Mouse (Mus musculus) granulocyte monocyte progenitor cell, adult 5-6 weeks (primary cell): Measurements from ENCODE around the gene Atp5k. TPM values are rescaled to one million over a fixed set of nuclear protein-coding genes. Genes with fewer than 3 reads are reported as not detected.

Experiments used
- ATAC-seq: replicated peaks from 2 replicates; pipeline ENCODE4 v1.8.0; 2016; ENCODE audit warnings: mild to moderate bottlenecking, moderate TSS enrichment, inconsistent platforms; ENCODE audit not compliant: poor library complexity, severe bottlenecking
- total RNA-seq, 2 experiments: library from RNA; stranded (forward) in 1 of 2; stranded (reverse) in 1 of 2; fragments of 200-712, 200-1000 nt in 1 of 2; fragments of >200 nt in 1 of 2; fragmentation: Nextera tagmentation in 1 of 2; gene quantifications; 2 replicates each; pipeline ENCODE4 v1.2.3; 2014 to 2017

Atp5k gene
- total RNA-seq, 2 experiments from 2014 or later = 258 to 336 TPM

DNA sequence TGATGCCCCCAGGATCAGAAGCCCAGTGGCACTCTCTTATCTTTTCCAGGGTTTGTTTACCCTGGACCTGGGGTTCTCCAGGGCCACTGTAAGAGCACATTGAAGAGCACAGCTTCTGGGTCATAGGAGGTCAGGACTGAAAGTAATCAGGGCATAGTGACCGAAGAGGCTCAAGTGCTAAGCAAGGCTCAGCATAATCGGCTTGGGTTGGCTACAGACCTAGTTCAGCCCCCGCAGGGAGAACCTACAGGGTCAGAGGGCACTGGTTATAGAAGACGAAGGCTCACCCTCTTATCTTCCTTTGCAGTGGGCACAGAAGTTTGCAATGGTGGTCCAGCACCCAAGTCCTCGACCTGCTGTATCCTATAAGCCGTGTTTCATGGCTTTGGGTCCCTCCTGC lies 3.1 kb downstream of the Atp5k start:
- no peak for ATAC-seq

DNA sequence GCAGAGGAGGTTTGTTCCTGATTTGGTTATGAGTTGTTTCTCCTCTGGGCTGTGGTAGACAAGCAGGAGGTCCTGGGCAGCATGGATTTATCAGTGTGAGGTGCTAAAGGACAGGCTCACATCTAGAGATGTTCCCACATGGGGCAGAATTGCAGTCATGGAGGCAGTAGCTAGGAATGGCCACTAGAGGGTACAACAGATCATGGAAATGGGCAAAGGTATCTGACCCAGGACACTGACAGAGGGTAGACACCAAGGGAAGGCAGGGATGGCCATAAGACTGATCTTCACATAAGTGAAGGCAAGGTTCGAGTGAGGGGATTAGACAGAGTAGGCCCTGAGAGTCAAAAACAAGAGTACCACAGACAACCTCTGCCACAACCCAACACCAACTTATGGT lies 7.1 kb downstream of the Atp5k start:
- peak; percentile 93 for ATAC-seq

DNA sequence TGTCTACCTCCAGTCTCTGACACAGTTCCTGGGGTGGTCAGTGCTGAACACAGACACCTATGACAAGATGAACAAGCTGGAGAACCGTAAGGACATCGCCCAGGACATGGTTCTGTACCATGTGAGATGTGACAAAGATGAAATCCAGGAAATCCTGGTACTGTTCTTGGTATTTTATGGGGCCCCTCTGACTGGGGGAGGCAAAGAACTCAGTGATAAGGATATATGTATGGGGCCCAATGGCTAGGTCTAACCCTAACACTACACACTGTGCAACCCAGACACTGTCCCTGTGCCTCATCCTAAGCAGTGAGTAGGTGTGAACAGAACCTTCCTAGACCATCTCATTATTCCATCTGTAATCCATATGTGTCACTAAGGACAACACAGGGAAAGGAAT lies 10.8 kb downstream of the Atp5k start:
- ATAC-seq = no peak

DNA sequence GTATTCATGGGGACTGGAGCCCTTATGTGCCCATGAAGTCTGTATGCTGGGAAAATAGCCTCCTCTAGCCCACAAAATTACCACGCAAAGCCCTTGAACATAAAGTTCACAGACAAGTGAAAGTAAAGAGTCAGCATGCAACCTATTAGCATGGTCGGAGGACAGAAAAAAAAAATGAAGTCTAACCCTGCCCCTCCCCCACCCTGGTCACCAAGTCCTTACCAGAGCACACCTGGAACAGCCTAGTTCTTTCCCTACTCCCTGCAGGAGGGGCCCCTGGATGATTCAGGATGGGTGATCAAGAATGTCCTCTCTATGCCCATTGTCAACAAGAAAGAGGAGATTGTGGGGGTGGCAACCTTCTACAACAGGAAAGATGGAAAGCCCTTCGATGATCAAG lies 11.5 kb downstream of the Atp5k start:
- no peak for ATAC-seq

DNA sequence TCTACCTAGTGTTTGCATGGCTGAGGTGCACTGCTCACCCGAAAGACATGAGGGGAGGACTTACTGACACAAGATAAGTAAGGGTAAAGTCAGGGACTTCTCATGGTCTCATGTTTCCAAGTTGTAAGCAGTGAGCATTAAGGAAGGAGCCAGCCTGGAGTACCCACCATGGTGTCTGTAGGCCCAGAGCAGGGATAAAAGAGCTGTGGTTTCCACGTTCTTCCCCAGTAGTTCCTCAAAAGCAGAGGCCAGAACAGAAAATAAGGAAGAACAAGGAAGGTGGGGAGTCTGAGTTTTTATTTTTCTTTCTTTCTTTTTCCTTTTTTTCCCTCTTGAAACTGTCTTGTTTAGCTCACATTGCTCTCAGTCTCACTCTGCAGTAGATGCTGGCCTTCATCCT lies 19.5 kb downstream of the Atp5k start:
- peak; percentile 87 for ATAC-seq

DNA sequence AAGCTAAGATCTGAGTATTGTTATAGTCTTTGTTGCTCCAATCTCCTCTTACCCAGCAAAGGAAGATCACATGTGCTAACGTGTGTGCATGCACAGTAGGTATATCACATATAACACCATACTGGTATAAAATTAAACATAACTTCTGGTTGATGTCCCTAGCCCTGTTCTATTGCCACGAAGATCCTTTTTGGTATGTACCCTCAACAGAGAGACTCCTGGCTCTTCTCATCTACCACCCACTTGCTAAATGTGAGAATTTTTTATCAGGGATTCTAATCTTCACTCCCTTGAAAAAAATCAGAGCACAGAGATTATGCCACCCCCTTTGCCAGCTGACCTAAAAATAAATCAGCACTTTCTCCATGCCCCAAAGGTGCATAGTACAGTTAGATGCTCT lies 27.3 kb downstream of the Atp5k start:
- no peak for ATAC-seq

DNA sequence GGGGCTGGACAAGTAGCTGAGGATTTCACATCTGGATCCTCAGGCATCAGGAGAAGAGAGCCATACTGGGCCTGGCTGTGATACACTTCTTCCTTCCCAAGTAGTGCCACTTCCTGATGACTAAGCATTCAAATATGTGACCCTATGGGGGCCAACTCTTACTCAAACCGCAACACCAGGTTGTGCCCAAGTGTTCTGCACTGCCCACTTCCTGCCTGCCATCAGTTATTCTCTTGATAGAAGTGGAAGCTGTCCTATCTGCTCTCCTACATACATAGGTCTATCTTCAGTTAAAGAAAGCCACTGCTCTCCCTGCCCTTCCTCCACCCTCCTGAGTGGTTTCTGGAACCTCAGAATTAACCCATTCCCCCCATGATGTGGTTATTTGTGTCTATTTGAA lies 28.8 kb downstream of the Atp5k start:
- peak; percentile 94 for ATAC-seq

DNA sequence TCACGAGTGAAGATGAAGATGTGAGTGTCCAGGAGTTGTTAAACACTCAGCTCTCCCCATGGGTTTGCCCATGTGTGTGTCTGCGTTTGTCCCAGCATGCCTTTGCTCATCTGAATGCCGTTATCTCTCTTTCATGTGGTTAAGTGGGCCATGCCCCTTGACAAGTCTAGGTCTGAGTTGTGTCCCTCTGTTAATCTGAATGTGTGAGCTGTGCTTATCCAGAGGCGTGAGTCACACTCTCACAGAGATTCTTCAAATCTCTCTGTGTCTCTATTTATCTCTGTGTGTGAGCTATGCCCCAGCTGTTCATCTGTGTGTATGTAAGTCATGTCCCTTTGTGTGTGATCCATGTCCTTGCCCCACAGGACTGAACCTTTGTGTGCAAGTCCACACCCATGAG lies 30.8 kb downstream of the Atp5k start:
- no peak for ATAC-seq

DNA sequence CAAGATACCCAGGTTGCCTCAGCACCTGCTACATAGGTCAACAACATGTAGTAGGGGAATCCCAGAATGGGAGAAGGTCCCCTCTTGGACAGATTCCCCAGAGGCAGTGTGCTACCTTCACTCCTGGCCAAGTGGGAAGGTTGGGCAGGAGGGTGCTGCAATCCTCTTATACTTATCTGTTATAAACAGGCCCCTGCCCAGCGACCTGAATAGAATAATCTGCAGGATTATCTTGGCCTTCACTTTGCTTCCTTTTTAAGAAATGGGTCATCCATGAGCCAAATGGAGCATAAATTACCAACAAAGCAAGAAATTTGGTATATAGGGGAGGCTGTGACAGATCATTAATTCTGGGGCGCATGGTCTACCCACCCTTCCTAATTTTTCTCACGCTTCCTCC lies 44.5 kb downstream of the Atp5k start:
- no peak for ATAC-seq

DNA sequence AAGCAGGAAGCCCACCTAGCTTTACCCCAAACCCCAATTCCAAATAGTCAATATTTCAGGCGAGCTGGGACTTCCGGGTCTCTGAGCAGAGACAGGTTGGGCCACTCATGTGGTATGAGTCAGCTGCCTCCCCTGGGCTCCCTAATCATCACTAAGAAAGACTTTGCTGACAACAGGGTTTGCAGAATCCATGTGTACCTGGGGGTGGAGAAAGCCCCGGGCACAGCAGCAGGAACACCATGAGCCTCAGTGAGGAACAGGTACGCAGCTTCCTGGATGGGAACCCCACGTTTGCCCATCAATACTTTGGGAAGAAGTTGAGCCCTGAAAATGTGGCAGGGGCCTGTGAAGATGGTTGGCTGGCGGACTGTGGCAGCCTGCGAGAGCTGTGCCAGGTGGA lies 46.0 kb downstream of the Atp5k start, which contains the start of gene Pde6b:
Pde6b (plus strand) TSS at position 191 of the 400 bp plus-strand sequence.
- no peak for ATAC-seq

DNA sequence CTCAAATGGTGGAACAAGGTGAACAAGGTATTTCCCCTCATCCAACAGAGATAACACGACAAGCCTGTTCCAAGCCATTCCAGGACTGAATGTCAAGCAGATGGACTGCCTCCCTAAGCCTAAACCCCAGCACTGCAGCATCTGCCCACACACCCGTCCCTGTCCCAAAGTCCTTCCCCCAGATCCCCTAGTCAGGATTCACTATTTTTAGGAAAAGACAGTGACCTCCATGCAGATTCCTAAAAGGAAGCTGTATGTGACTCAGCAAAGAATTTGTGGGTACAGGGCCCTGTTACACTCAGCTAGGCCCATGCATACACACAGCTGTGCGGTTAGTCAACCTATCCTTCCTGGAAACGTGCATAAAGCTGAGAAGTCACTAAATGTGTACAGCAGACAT lies 47.8 kb downstream of the Atp5k start:
- no peak for ATAC-seq

DNA sequence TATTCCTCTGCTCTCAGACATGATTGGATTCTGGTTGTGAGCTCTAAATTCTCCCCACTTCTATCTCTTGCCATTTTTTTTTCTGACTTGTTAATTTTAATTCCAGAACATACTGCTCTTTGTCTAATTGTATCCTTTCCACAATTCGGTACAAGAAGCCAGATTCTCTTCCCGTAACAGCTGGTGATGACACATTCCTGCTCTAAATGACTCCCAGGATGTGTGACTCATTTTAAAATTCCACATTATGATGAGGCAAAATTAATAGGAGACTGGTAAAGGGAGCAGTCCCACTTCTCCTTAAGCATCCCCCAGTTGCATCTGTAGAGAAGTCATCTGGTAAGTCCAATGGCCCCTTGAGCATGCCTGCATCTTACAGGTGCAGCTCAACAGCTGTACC lies 48.6 kb downstream of the Atp5k start:
- ATAC-seq = no peak

Other genes starting within 250 kb of the Atp5k start
- gene Dr1, start 165.6 kb downstream of the Atp5k start, total RNA-seq (2014; fragmentation: Nextera tagmentation) = 61.9 and 64.0 TPM in 2 replicates
- gene Dr1, start 165.6 kb downstream of the Atp5k start, total RNA-seq (2017) = 62.9 and 71.9 TPM in 2 replicates
- gene Pigg, start 121.8 kb downstream of the Atp5k start, total RNA-seq (2014; fragmentation: Nextera tagmentation) = 5.6 and 7.7 TPM in 2 replicates
- gene Pigg, start 121.8 kb downstream of the Atp5k start, total RNA-seq (2017) = 5.5 and 6.1 TPM in 2 replicates
- not detected in 2 replicates for gene Gm42517, start 66.5 kb downstream of the Atp5k start, total RNA-seq (2014; fragmentation: Nextera tagmentation)
- gene Gm42517, start 66.5 kb downstream of the Atp5k start, total RNA-seq (2017) = not detected in 2 replicates
- not detected in 2 replicates for gene Pde6b, start 46.1 kb downstream of the Atp5k start, total RNA-seq (2014; fragmentation: Nextera tagmentation)
- gene Pde6b, start 46.1 kb downstream of the Atp5k start, total RNA-seq (2017) = not detected in 2 replicates
- 1.1 and 3.2 TPM in 2 replicates for gene Mfsd7a, start 14.4 kb upstream of the Atp5k start, total RNA-seq (2014; fragmentation: Nextera tagmentation)
- gene Mfsd7a, start 14.4 kb upstream of the Atp5k start, total RNA-seq (2017) = 0.95 and 2.0 TPM in 2 replicates
- gene Pcgf3, start 26.8 kb upstream of the Atp5k start, total RNA-seq (2014; fragmentation: Nextera tagmentation) = 16.7 and 19.0 TPM in 2 replicates
- 9.5 and 9.9 TPM in 2 replicates for gene Pcgf3, start 26.8 kb upstream of the Atp5k start, total RNA-seq (2017)
- gene Cplx1, start 115.6 kb upstream of the Atp5k start, total RNA-seq (2014; fragmentation: Nextera tagmentation) = not detected in 2 replicates
- gene Cplx1, start 115.6 kb upstream of the Atp5k start, total RNA-seq (2017) = not detected in 2 replicates
- 78.7 and 82.2 TPM in 2 replicates for gene Gak, start 195.3 kb upstream of the Atp5k start, total RNA-seq (2014; fragmentation: Nextera tagmentation)
- 91.8 and 111 TPM in 2 replicates for gene Gak, start 195.3 kb upstream of the Atp5k start, total RNA-seq (2017)
- gene Tmem175, start 195.3 kb upstream of the Atp5k start, total RNA-seq (2014; fragmentation: Nextera tagmentation) = 24.4 and 29.3 TPM in 2 replicates
- gene Tmem175, start 195.3 kb upstream of the Atp5k start, total RNA-seq (2017) = 11.0 and 17.6 TPM in 2 replicates
- 13.3 and 18.6 TPM in 2 replicates for gene Idua, start 225.9 kb upstream of the Atp5k start, total RNA-seq (2014; fragmentation: Nextera tagmentation)
- gene Idua, start 225.9 kb upstream of the Atp5k start, total RNA-seq (2017) = 5.9 and 6.4 TPM in 2 replicates
- 9.3 and 9.5 TPM in 2 replicates for gene Dgkq, start 235.2 kb upstream of the Atp5k start, total RNA-seq (2014; fragmentation: Nextera tagmentation)
- 8.3 and 9.1 TPM in 2 replicates for gene Dgkq, start 235.2 kb upstream of the Atp5k start, total RNA-seq (2017)
- gene Slc26a1, start 241.1 kb upstream of the Atp5k start, total RNA-seq (2014; fragmentation: Nextera tagmentation) = not detected in 2 replicates
- gene Slc26a1, start 241.1 kb upstream of the Atp5k start, total RNA-seq (2017) = 0.10 TPM in 1 of 2 replicates, not detected in the other